In genomic region chr11:60368909-60369308, GRCm38 (mm10) we compare ENCODE assay signal across 22 mouse cellular contexts. TPM values are rescaled to one million over a fixed set of nuclear protein-coding genes. Genes with fewer than 3 reads are reported as not detected.
A peak's percentile ranks its signal among the peaks of the same experiment; 100 is the strongest.
DNase-seq lines count a peak whose midpoint lies in the region; ATAC-seq and TF ChIP-seq lines count a peak whose summit lies in the region.
"Had no signal": no experiment of that assay in that cellular context is flagged by ENCODE, and none has a peak within 500 bp of the region (broad histone marks: within the 10 kb centered on the region; RNA-seq: fewer than 3 reads in every experiment).

No protein-coding gene starts in this region.

- no peak for ATAC-seq in heart, embryonic 11.5 days (replicated peaks; ENCODE audit: insufficient number of reproducible peaks, low FRiP score, low TSS enrichment)
- ATAC-seq in intestine, embryonic 16.5 days, result no peak
- ATAC-seq: forebrain, embryonic 15.5 days; intestine, embryonic 15.5 days had no signal

- DNase-seq in heart, postnatal 25 days (ENCODE audit: low spot score), result no peak
- no peak for DNase-seq in MEL (ENCODE audit: low read depth, low spot score)
- no peak for DNase-seq in cerebellum, adult 11 months
- DNase-seq: adrenal gland, postnatal 10 days; adrenal gland, postnatal 36 days; cerebellum, adult 9-11 months; gastrocnemius, postnatal 25 days; heart, adult 18-20 months; heart, postnatal 14 days; kidney, adult 18-20 months had no signal

- H3K27ac ChIP-seq in heart, embryonic 11.5 days (ENCODE audit: low read depth, low read length), result no peak overlapping the region
- no peak overlapping the region for H3K27ac ChIP-seq in MEL (ENCODE audit: control insufficient read depth, low read depth, low read length)
- no peak overlapping the region for H3K27ac ChIP-seq in intestine, embryonic 16.5 days (ENCODE audit: low read length)
- H3K27ac ChIP-seq: embryonic facial prominence, embryonic 12.5 days; forebrain, embryonic 12.5 days; forebrain, embryonic 15.5 days; heart, embryonic 13.5 days; hindbrain, embryonic 12.5 days; hindbrain, embryonic 15.5 days; intestine, embryonic 15.5 days had no signal

- TF ChIP-seq CTCF in C2C12 (IDR thresholded peaks at IDR 0.05; ENCODE audit: control insufficient read depth, insufficient read depth, insufficient read length), result no peak
- TF ChIP-seq CTCF in MEL (IDR thresholded peaks at IDR 0.05 in 2 of 3, conservative IDR thresholded peaks at IDR 0.05 in 1 of 3; ENCODE audit: control insufficient read depth in 1 of 3, insufficient read depth in 1 of 3, low read depth in 2 of 3, low read length in 3 of 3, poor library complexity in 1 of 3, severe bottlenecking in 1 of 3), result no peak

- 63% methylated on average over 4 of the region's 4 CpGs for WGBS in heart, embryonic 11.5 days (ENCODE audit: insufficient replicate concordance)
- 63% methylated on average over 4 of the region's 4 CpGs for WGBS in intestine, embryonic 16.5 days

- 0 out of 2 replicates have a peak overlapping the region, but pooled peaks have one; percentile 22 for H3K9ac ChIP-seq in heart, embryonic 11.5 days (ENCODE audit: low read depth, low read length)
- no peak overlapping the region for H3K9ac ChIP-seq in MEL (ENCODE audit: control insufficient read depth, low read depth, low read length, poor library complexity, severe bottlenecking)
- no peak overlapping the region for H3K9ac ChIP-seq in intestine, embryonic 16.5 days (ENCODE audit: low read depth, low read length)
- H3K9ac ChIP-seq: embryonic facial prominence, embryonic 12.5 days; forebrain, embryonic 12.5 days; forebrain, embryonic 15.5 days; heart, embryonic 13.5 days; hindbrain, embryonic 12.5 days; hindbrain, embryonic 15.5 days; intestine, embryonic 15.5 days had no signal

- TF ChIP-seq POLR2A in MEL (IDR thresholded peaks at IDR 0.05; ENCODE audit: control insufficient read depth in 1 of 2, insufficient read depth in 1 of 2, low read depth in 1 of 2, low read length in 2 of 2, poor library complexity in 1 of 2) (no peak), myocyte (IDR thresholded peaks at IDR 0.05; ENCODE audit: insufficient read length, low read depth) (no peak)

- intact Hi-C loops in heart, postnatal 25 days (cut with DNase I), result no loop called here

- no peaks in the 10 kb centered on the region for H3K27me3 ChIP-seq in heart, embryonic 11.5 days (ENCODE audit: control insufficient read depth, insufficient read depth, low read length)
- H3K27me3 ChIP-seq in C2C12 (ENCODE audit: control insufficient read depth, insufficient read depth, insufficient read length), result peaks cover 5% of the 10 kb centered on the region
- H3K27me3 ChIP-seq in MEL (ENCODE audit: control insufficient read depth in 1 of 2, insufficient read depth in 2 of 2, low read length in 2 of 2), result peaks cover 0 to 5% of the 10 kb centered on the region in 2 experiments; a peak in 3 of 4 replicates
- peaks cover under 1% of the 10 kb centered on the region for H3K27me3 ChIP-seq in myocyte (ENCODE audit: control insufficient read depth, insufficient read depth, insufficient read length)
- no peaks in the 10 kb centered on the region for H3K27me3 ChIP-seq in intestine, embryonic 16.5 days (replicated peaks; ENCODE audit: control insufficient read depth, insufficient read depth, low read length)
- H3K27me3 ChIP-seq: embryonic facial prominence, embryonic 12.5 days; forebrain, embryonic 15.5 days; heart, embryonic 13.5 days; hindbrain, embryonic 12.5 days; hindbrain, embryonic 15.5 days; intestine, embryonic 15.5 days had no signal

- H3K4me1 ChIP-seq in heart, embryonic 11.5 days (ENCODE audit: control insufficient read depth, insufficient read depth, low read length), result peaks cover 12% of the 10 kb centered on the region
- no peaks in the 10 kb centered on the region for H3K4me1 ChIP-seq in MEL (ENCODE audit: control insufficient read depth in 1 of 2, insufficient read depth in 2 of 2, low read length in 2 of 2)
- peaks cover 8% of the 10 kb centered on the region; the same call in 1 of the 2 replicates for H3K4me1 ChIP-seq in intestine, embryonic 16.5 days (ENCODE audit: control insufficient read depth, insufficient read depth, low read length)
- H3K4me1 ChIP-seq: forebrain, embryonic 15.5 days had no signal

- no peak overlapping the region for H3ac ChIP-seq in C2C12 (ENCODE audit: control insufficient read depth, insufficient read length, low read depth)
- H3ac ChIP-seq in myocyte (ENCODE audit: control insufficient read depth, insufficient read length), result no peak overlapping the region

- no peak for TF ChIP-seq EP300 in MEL (IDR thresholded peaks at IDR 0.05; ENCODE audit: low read depth in 1 of 2, low read length in 2 of 2)

- H3K36me3 ChIP-seq in heart, embryonic 11.5 days (ENCODE audit: control insufficient read depth, insufficient read depth, low read length), result no peaks in the 10 kb centered on the region
- H3K36me3 ChIP-seq in C2C12 (ENCODE audit: control insufficient read depth, insufficient read depth) (no peaks in the 10 kb centered on the region), MEL (ENCODE audit: control insufficient read depth in 1 of 2, insufficient read depth in 2 of 2, low read length in 2 of 2) (no peaks in the 10 kb centered on the region), myocyte (ENCODE audit: control insufficient read depth, insufficient read depth) (no peaks in the 10 kb centered on the region)
- no peaks in the 10 kb centered on the region for H3K36me3 ChIP-seq in intestine, embryonic 16.5 days (ENCODE audit: control insufficient read depth, insufficient read depth, low read length)
- H3K36me3 ChIP-seq: embryonic facial prominence, embryonic 12.5 days; forebrain, embryonic 12.5 days; forebrain, embryonic 15.5 days; heart, embryonic 13.5 days; hindbrain, embryonic 12.5 days; hindbrain, embryonic 15.5 days; intestine, embryonic 15.5 days had no signal

- no peak overlapping the region for H3K4me3 ChIP-seq in heart, embryonic 11.5 days (ENCODE audit: low read depth, low read length)
- H3K4me3 ChIP-seq in C2C12 (ENCODE audit: insufficient read depth, poor library complexity, severe bottlenecking) (no peak overlapping the region), MEL (ENCODE audit: control insufficient read depth in 1 of 2, insufficient read depth in 1 of 2, low read depth in 2 of 2, low read length in 2 of 2) (peak overlapping the region in 1 of 2 experiments; percentile 31; a peak in 1 of 4 replicates), myocyte (no peak overlapping the region)
- no peak overlapping the region for H3K4me3 ChIP-seq in intestine, embryonic 16.5 days (ENCODE audit: low read length)
- H3K4me3 ChIP-seq: embryonic facial prominence, embryonic 12.5 days; erythroblast, embryonic 14.5 days; forebrain, embryonic 12.5 days; forebrain, embryonic 15.5 days; heart, embryonic 13.5 days; hindbrain, embryonic 12.5 days; hindbrain, embryonic 15.5 days; intestine, embryonic 15.5 days had no signal

- H3K79me3 ChIP-seq in C2C12 (ENCODE audit: low read depth), result no peaks in the 10 kb centered on the region

- no peak overlapping the region for H3K4me2 ChIP-seq in heart, embryonic 11.5 days
- peak overlapping the region; percentile 43 for H3K4me2 ChIP-seq in myocyte (ENCODE audit: low read depth)
- no peak overlapping the region for H3K4me2 ChIP-seq in intestine, embryonic 16.5 days (ENCODE audit: low read depth, low read length)
- H3K4me2 ChIP-seq: embryonic facial prominence, embryonic 12.5 days; forebrain, embryonic 12.5 days; forebrain, embryonic 15.5 days; heart, embryonic 13.5 days; hindbrain, embryonic 12.5 days; hindbrain, embryonic 15.5 days; intestine, embryonic 15.5 days had no signal

- H3K79me2 ChIP-seq in C2C12 (ENCODE audit: control insufficient read depth, insufficient read depth) (no peaks in the 10 kb centered on the region), MEL (ENCODE audit: control insufficient read depth, insufficient read depth, low read length, poor library complexity) (no peaks in the 10 kb centered on the region), myocyte (ENCODE audit: control insufficient read depth, insufficient read depth) (no peaks in the 10 kb centered on the region)

- no peak for TF ChIP-seq RAD21 in MEL (IDR thresholded peaks at IDR 0.05; ENCODE audit: low read depth, low read length)

- no peaks in the 10 kb centered on the region for H3K9me3 ChIP-seq in heart, embryonic 11.5 days (replicated peaks; ENCODE audit: control insufficient read depth, low read length)
- H3K9me3 ChIP-seq in MEL (replicated peaks; ENCODE audit: insufficient read depth, low read length), result no peaks in the 10 kb centered on the region
- H3K9me3 ChIP-seq in intestine, embryonic 16.5 days (ENCODE audit: control insufficient read depth, low read length), result no peaks in the 10 kb centered on the region
- H3K9me3 ChIP-seq: embryonic facial prominence, embryonic 12.5 days; forebrain, embryonic 12.5 days; forebrain, embryonic 15.5 days; heart, embryonic 13.5 days; hindbrain, embryonic 12.5 days; hindbrain, embryonic 15.5 days; intestine, embryonic 15.5 days had no signal

RNA-seq across cellular contexts. Expression of gene Drc3, which starts 15.8 kb away (rescaled TPM):
- polyA plus RNA-seq in heart, embryonic 11.5 days (2014; fragmentation: Nextera tagmentation; extraction: Ambion mirVana), result 1.9 TPM in 2 replicates
- 1 to 10 TPM; 2.1 TPM for total RNA-seq in heart, postnatal 25 days (2021)
- polyA plus RNA-seq in C2C12 (2012; fragmentation: generic; extraction: Trizol) (not detected), MEL (2012; ENCODE audit: insufficient read depth in 1 of 2, insufficient read length in 2 of 2, low read depth in 1 of 2, low replicate concordance in 2 of 2, missing spikeins in 1 of 2) (under 1 TPM in 1 of 2 experiments, not detected in 1; 0.91 TPM), myocyte (2012; fragmentation: generic; extraction: Trizol) (0.08 TPM)
- total RNA-seq in MEL (2012; rRNA removed), result 0.69 and 0.75 TPM in 2 replicates
- polyA plus RNA-seq in intestine, embryonic 16.5 days (2015; fragmentation: Nextera tagmentation; extraction: Ambion mirVana), result 1.9 and 2.2 TPM in 2 replicates
- polyA plus RNA-seq: erythroblast, embryonic 14.5 days had no signal

RNA-seq across cellular contexts. Expression of gene Tom1l2, which starts 16.2 kb away (rescaled TPM):
- polyA plus RNA-seq in heart, embryonic 11.5 days (2014; fragmentation: Nextera tagmentation; extraction: Ambion mirVana), result 14.7 and 16.0 TPM in 2 replicates
- 100 to 1,000 TPM in 1 of 2 experiments, 10 to 100 TPM in 1; 98.9 to 110 TPM for total RNA-seq in heart, postnatal 25 days (2021)
- 17.1 TPM for polyA plus RNA-seq in C2C12 (2012; fragmentation: generic; extraction: Trizol)
- total RNA-seq in MEL (2012; rRNA removed), result 6.6 and 6.8 TPM in 2 replicates
- polyA plus RNA-seq in MEL (2012; ENCODE audit: insufficient read depth in 1 of 2, insufficient read length in 2 of 2, low read depth in 1 of 2, low replicate concordance in 2 of 2, missing spikeins in 1 of 2), result 10 to 100 TPM in 1 of 2 experiments, not detected in 1; 12.2 TPM
- polyA plus RNA-seq in myocyte (2012; fragmentation: generic; extraction: Trizol), result 27.4 TPM
- 29.6 and 33.8 TPM in 2 replicates for polyA plus RNA-seq in intestine, embryonic 16.5 days (2015; fragmentation: Nextera tagmentation; extraction: Ambion mirVana)

RNA-seq across cellular contexts. Expression of gene Gid4, which starts 48.0 kb away (rescaled TPM):
- polyA plus RNA-seq in heart, embryonic 11.5 days (2014; fragmentation: Nextera tagmentation; extraction: Ambion mirVana), result 19.3 and 21.2 TPM in 2 replicates
- 10 to 100 TPM; 44.3 to 47.6 TPM for total RNA-seq in heart, postnatal 25 days (2021)
- polyA plus RNA-seq in C2C12 (2012; fragmentation: generic; extraction: Trizol), result 6.0 TPM
- 25.2 and 28.6 TPM in 2 replicates for total RNA-seq in MEL (2012; rRNA removed)
- 100 to 1,000 TPM in 1 of 2 experiments, 10 to 100 TPM in 1; 25.3 to 114 TPM for polyA plus RNA-seq in MEL (2012; ENCODE audit: insufficient read depth in 1 of 2, insufficient read length in 2 of 2, low read depth in 1 of 2, low replicate concordance in 2 of 2, missing spikeins in 1 of 2)
- 8.1 TPM for polyA plus RNA-seq in myocyte (2012; fragmentation: generic; extraction: Trizol)
- 20.4 and 22.4 TPM in 2 replicates for polyA plus RNA-seq in intestine, embryonic 16.5 days (2015; fragmentation: Nextera tagmentation; extraction: Ambion mirVana)

RNA-seq across cellular contexts. Expression of gene Atpaf2, which starts 49.3 kb away (rescaled TPM):
- polyA plus RNA-seq in heart, embryonic 11.5 days (2014; fragmentation: Nextera tagmentation; extraction: Ambion mirVana), result 52.2 and 52.9 TPM in 2 replicates
- total RNA-seq in heart, postnatal 25 days (2021), result 10 to 100 TPM; 44.5 to 49.9 TPM
- 41.4 TPM for polyA plus RNA-seq in C2C12 (2012; fragmentation: generic; extraction: Trizol)
- 82.6 and 84.7 TPM in 2 replicates for total RNA-seq in MEL (2012; rRNA removed)
- 100 to 1,000 TPM in 1 of 2 experiments, not detected in 1; 102 TPM for polyA plus RNA-seq in MEL (2012; ENCODE audit: insufficient read depth in 1 of 2, insufficient read length in 2 of 2, low read depth in 1 of 2, low replicate concordance in 2 of 2, missing spikeins in 1 of 2)
- polyA plus RNA-seq in myocyte (2012; fragmentation: generic; extraction: Trizol), result 32.5 TPM
- polyA plus RNA-seq in intestine, embryonic 16.5 days (2015; fragmentation: Nextera tagmentation; extraction: Ambion mirVana), result 72.0 and 78.9 TPM in 2 replicates
